Mouse (Mus musculus) CH12.LX (cell line): ENCODE results near the gene Ston2.
A peak's percentile ranks its signal among the peaks of the same experiment; 100 is the strongest.

ENCODE experiments used
- CHD1 ChIP-seq: IDR thresholded peaks from 2 replicates; pipeline ENCODE4 v1.6.1; 2012; ENCODE audit warnings: low read depth, low read length, improper control_type of control experiment, inconsistent platforms
- CHD2 ChIP-seq: IDR thresholded peaks from 2 replicates; pipeline ENCODE4 v1.6.1; 2011; ENCODE audit warnings: low read length, improper control_type of control experiment
- CTCF ChIP-seq, 2 experiments: IDR thresholded peaks in 1 of 2; conservative IDR thresholded peaks in 1 of 2; 2 replicates each; pipeline ENCODE4 v1.5.1; 2011 to 2012; ENCODE audit warnings: low read depth in 2 of 2, low read length in 2 of 2, improper control_type of control experiment in 1 of 2, inconsistent platforms in 1 of 2, mild to moderate bottlenecking in 1 of 2, moderate library complexity in 1 of 2
- ELF1 ChIP-seq: IDR thresholded peaks from 2 replicates; pipeline ENCODE4 v1.6.1; 2014; ENCODE audit warnings: low read depth, mild to moderate bottlenecking, inconsistent platforms, low read length, improper control_type of control experiment
- EP300 ChIP-seq: IDR thresholded peaks from 2 replicates; pipeline ENCODE4 v1.6.1; 2011; ENCODE audit warnings: low read length, improper control_type of control experiment
- HCFC1 ChIP-seq: IDR thresholded peaks from 2 replicates; pipeline ENCODE4 v1.6.1; 2012; ENCODE audit warnings: low read depth, mild to moderate bottlenecking, inconsistent platforms, low read length, improper control_type of control experiment
- MEF2A ChIP-seq: IDR thresholded peaks from 2 replicates; pipeline ENCODE4 v1.6.1; 2014; ENCODE audit warnings: low read depth, mild to moderate bottlenecking, inconsistent platforms, low read length, improper control_type of control experiment, borderline replicate concordance
- PAX5 ChIP-seq: IDR thresholded peaks from 2 replicates; pipeline ENCODE4 v1.6.1; 2012; ENCODE audit warnings: low read length, inconsistent platforms, mixed read lengths
- POLR2A ChIP-seq: IDR thresholded peaks from 2 replicates; pipeline ENCODE4 v1.6.1; 2011; ENCODE audit warnings: low read depth, mild to moderate bottlenecking, improper control_type of control experiment, low read length
- RAD21 ChIP-seq: IDR thresholded peaks from 2 replicates; pipeline ENCODE4 v1.6.1; 2011; ENCODE audit warnings: low read depth, mild to moderate bottlenecking, low read length, improper control_type of control experiment, moderate library complexity
- TCF12 ChIP-seq: IDR thresholded peaks from 2 replicates; pipeline ENCODE4 v1.6.1; 2014; ENCODE audit warnings: low read depth, mild to moderate bottlenecking, inconsistent platforms, low read length, improper control_type of control experiment
- USF1 ChIP-seq: IDR thresholded peaks from 2 replicates; pipeline ENCODE4 v1.6.1; 2014; ENCODE audit warnings: low read depth, mild to moderate bottlenecking, inconsistent platforms, low read length, improper control_type of control experiment
- ZC3H11A ChIP-seq: IDR thresholded peaks from 2 replicates; pipeline ENCODE4 v1.6.1; 2012; ENCODE audit warnings: low read depth, mild to moderate bottlenecking, inconsistent platforms, low read length, improper control_type of control experiment
- ZNF384 ChIP-seq: IDR thresholded peaks from 2 replicates; pipeline ENCODE4 v1.6.1; 2012; ENCODE audit warnings: low read depth, low read length, improper control_type of control experiment, inconsistent platforms

DNA sequence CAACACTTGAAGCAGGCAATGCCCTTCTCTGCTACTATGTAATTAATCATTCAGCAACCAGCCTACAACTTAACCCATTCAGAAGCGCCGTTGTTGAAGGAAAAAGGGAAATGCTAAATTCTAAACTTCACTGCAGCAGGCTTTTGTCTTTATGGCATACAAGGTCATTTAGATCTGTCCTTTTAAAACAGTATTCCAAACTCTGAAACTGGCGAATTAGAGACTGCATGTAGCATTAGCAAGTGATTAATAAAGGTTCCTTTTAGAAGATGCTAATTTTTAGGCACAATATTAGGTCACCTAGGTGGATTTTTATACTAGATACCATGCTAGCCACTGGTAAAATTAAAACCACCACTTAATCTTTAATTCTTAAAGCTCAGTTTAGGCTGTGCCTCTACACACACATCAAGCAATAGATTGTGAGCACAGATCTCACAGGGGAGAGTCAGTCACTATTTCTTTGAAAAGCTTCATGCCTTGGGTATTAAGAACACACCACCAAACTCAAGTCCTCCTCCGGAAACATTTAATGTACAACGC, 200.6 kb downstream of the Ston2 start:
- TF ChIP-seq PAX5 (no peak), CTCF (conservative IDR thresholded peaks at IDR 0.05 in 1 of 2, IDR thresholded peaks at IDR 0.05 in 1 of 2; ENCODE audit: low read depth in 2 of 2, low read length in 2 of 2) (no peak), USF1 (no peak), EP300 (no peak), POLR2A (no peak), HCFC1 (no peak), TCF12 (no peak), CHD2 (0 out of 2 replicates have a peak, but pooled peaks have one; percentile 2), ELF1 (no peak), MEF2A (no peak), ZNF384 (no peak), CHD1 (no peak), RAD21 (no peak), ZC3H11A (no peak)
